ENCODE assay signal across 8 mouse cellular contexts in genomic region chr10:122886055-122886915, GRCm38 (mm10).
DNase-seq lines count a peak whose midpoint lies in the region; ATAC-seq and TF ChIP-seq lines count a peak whose summit lies in the region.

No protein-coding gene starts in this region.

- DNase-seq in ovary, adult 18-20 months (ENCODE audit: low spot score), result peak; percentile 31
- no peak for DNase-seq in ovary, postnatal 10 days (ENCODE audit: low spot score)
- DNase-seq in cerebellum, postnatal 36 days, result peak; percentile 50 to 54
- peak; percentile 64 for DNase-seq in gastrocnemius, adult 2 months
- peak; percentile 76 for DNase-seq in intestine, embryonic 14.5 days (ENCODE audit: low spot score)
- no peak for DNase-seq in liver, postnatal 0 days
- peak; percentile 70 for DNase-seq in retina, postnatal 7 days (ENCODE audit: low read depth, low spot score)
- no peak for DNase-seq in urinary bladder, adult 2 months (ENCODE audit: low spot score)

- no peaks in the 10 kb centered on the region for H3K27me3 ChIP-seq in intestine, embryonic 14.5 days (replicated peaks; ENCODE audit: control insufficient read depth, insufficient read depth, low read length)
- H3K27me3 ChIP-seq in liver, postnatal 0 days (ENCODE audit: insufficient read depth, low read length), result no peaks in the 10 kb centered on the region

- H3K27ac ChIP-seq in gastrocnemius, adult 2 months, result peak overlapping the region; percentile 81
- H3K27ac ChIP-seq in intestine, embryonic 14.5 days (ENCODE audit: low read depth), result peak overlapping the region; percentile 92
- 0 out of 2 replicates have a peak overlapping the region, but pooled peaks have one; percentile 5 for H3K27ac ChIP-seq in liver, postnatal 0 days (ENCODE audit: low read depth)

- peak overlapping the region; percentile 68 for H3K4me3 ChIP-seq in gastrocnemius, adult 2 months
- no peak overlapping the region for H3K4me3 ChIP-seq in intestine, embryonic 14.5 days (ENCODE audit: low read depth, low read length)
- H3K4me3 ChIP-seq in liver, postnatal 0 days (ENCODE audit: low read depth, low read length), result peak overlapping the region; percentile 13; the same call in 1 of the 2 replicates

- peak overlapping the region; percentile 49 for H3K9ac ChIP-seq in intestine, embryonic 14.5 days (ENCODE audit: low read length)
- peak overlapping the region; percentile 56 for H3K9ac ChIP-seq in liver, postnatal 0 days (replicated peaks)

- H3K9me3 ChIP-seq in intestine, embryonic 14.5 days (ENCODE audit: control insufficient read depth, low read length), result no peaks in the 10 kb centered on the region
- H3K9me3 ChIP-seq in liver, postnatal 0 days (ENCODE audit: low read length), result no peaks in the 10 kb centered on the region

- peaks cover 47% of the 10 kb centered on the region for H3K4me1 ChIP-seq in intestine, embryonic 14.5 days (replicated peaks; ENCODE audit: control insufficient read depth, insufficient read depth, low read length)
- H3K4me1 ChIP-seq in liver, postnatal 0 days (ENCODE audit: insufficient read depth), result peaks cover 5% of the 10 kb centered on the region; the same call in 1 of the 2 replicates

- H3K36me3 ChIP-seq in intestine, embryonic 14.5 days (ENCODE audit: control insufficient read depth, insufficient read depth, low read length), result no peaks in the 10 kb centered on the region
- H3K36me3 ChIP-seq in liver, postnatal 0 days (replicated peaks; ENCODE audit: insufficient read depth, low read length), result no peaks in the 10 kb centered on the region

- 0 out of 2 replicates have a peak, but pooled peaks have one; percentile 11 for ATAC-seq in intestine, embryonic 14.5 days (replicated peaks; ENCODE audit: low FRiP score, low TSS enrichment, low read depth)
- peak; percentile 30; the same call in 1 of the 2 replicates for ATAC-seq in liver, postnatal 0 days

- no peak for TF ChIP-seq EP300 in liver, postnatal 0 days (IDR thresholded peaks at IDR 0.05; ENCODE audit: low read depth)

- WGBS in intestine, embryonic 14.5 days, result 8% methylated on average over 26 of the region's 26 CpGs
- WGBS in liver, postnatal 0 days (ENCODE audit: insufficient replicate concordance), result 22% methylated on average over 20 of the region's 26 CpGs

- TF ChIP-seq CTCF in gastrocnemius, adult 2 months (IDR thresholded peaks at IDR 0.05), result no peak
- TF ChIP-seq CTCF in liver, postnatal 0 days (IDR thresholded peaks at IDR 0.05; ENCODE audit: low read depth), result no peak

- peak overlapping the region; percentile 43 for H3K4me2 ChIP-seq in intestine, embryonic 14.5 days (ENCODE audit: low read length)
- H3K4me2 ChIP-seq in liver, postnatal 0 days (ENCODE audit: low read depth, low read length), result peak overlapping the region; percentile 58

- intact Hi-C loops in gastrocnemius, adult 2 months (cut with DNase I), result no loop called here

Comparison
In these comparisons a context has a peak if more than half of its experiments do, and no peak if none do; other contexts are left out.
1. DNase-seq: peak in ovary, adult 18-20 months (single experiment), cerebellum, postnatal 36 days (2 of 2), gastrocnemius, adult 2 months (single experiment), intestine, embryonic 14.5 days (single experiment) and retina, postnatal 7 days (single experiment); none in ovary, postnatal 10 days (single experiment), liver, postnatal 0 days (single experiment) and urinary bladder, adult 2 months (single experiment).
2. H3K27ac ChIP-seq: peak in every context shown above with its lines; median percentile 92 in intestine, embryonic 14.5 days; 81 in gastrocnemius, adult 2 months; 5 in liver, postnatal 0 days.